Mouse (Mus musculus): ENCODE results near the gene Lingo2. TPM values are rescaled to one million over a fixed set of nuclear protein-coding genes. Genes with fewer than 3 reads are reported as not detected.

The Lingo2 gene
- polyA plus RNA-seq (2015; fragmentation: Nextera tagmentation; extraction: Ambion mirVana) = 0.05 TPM in 1 of 2 replicates, not detected in the other

GRCm38 (mm10) chr4:36951150-36951954 is at the start of gene Lingo2:
Lingo2 (minus strand) TSS chr4:36951747.
- DNase-seq (ENCODE audit: low spot score) (no peak), ATAC-seq (no peak)
- under 1% methylated on average over 45 of the region's 61 CpGs for WGBS
- Histone ChIP-seq H3K4me3 (ENCODE audit: low read depth, low read length) (peak within 1 kb of the TSS; percentile 28; the same call in 1 of the 2 replicates), H3K9ac (replicated peaks; ENCODE audit: low read depth) (no peak within 1 kb of the TSS), H3K36me3 (ENCODE audit: insufficient read depth, low read length) (no peaks in the 10 kb centered on the region), H3K4me1 (ENCODE audit: insufficient read depth, low read depth, low read length) (no peaks in the 10 kb centered on the region), H3K27ac (ENCODE audit: low read length) (no peak within 1 kb of the TSS), H3K9me3 (ENCODE audit: low read length) (no peaks in the 10 kb centered on the region), H3K27me3 (replicated peaks; ENCODE audit: insufficient read depth, low read length) (peaks cover 34% of the 10 kb centered on the region), H3K4me2 (replicated peaks; ENCODE audit: low read depth, low read length) (peak within 1 kb of the TSS; percentile 51)
- TF ChIP-seq CTCF (IDR thresholded peaks at IDR 0.05) (no peak), EP300 (IDR thresholded peaks at IDR 0.05) (no peak)

GRCm38 (mm10) chr4:36973358-36973757 is 21.8 kb upstream of the Lingo2 start:
- ATAC-seq (no peak), DNase-seq (ENCODE audit: low spot score) (no peak)
- Histone ChIP-seq H3K4me2 (replicated peaks; ENCODE audit: low read depth, low read length) (no peak overlapping the region), H3K36me3 (ENCODE audit: insufficient read depth, low read length) (no peaks in the 10 kb centered on the region), H3K4me1 (ENCODE audit: insufficient read depth, low read depth, low read length) (no peaks in the 10 kb centered on the region), H3K27ac (ENCODE audit: low read length) (no peak overlapping the region), H3K9me3 (ENCODE audit: low read length) (no peaks in the 10 kb centered on the region), H3K27me3 (replicated peaks; ENCODE audit: insufficient read depth, low read length) (no peaks in the 10 kb centered on the region), H3K4me3 (ENCODE audit: low read depth, low read length) (no peak overlapping the region), H3K9ac (replicated peaks; ENCODE audit: low read depth) (no peak overlapping the region)
- 75% methylated on average over 4 of the region's 4 CpGs for WGBS
- TF ChIP-seq CTCF (IDR thresholded peaks at IDR 0.05) (no peak), EP300 (IDR thresholded peaks at IDR 0.05) (no peak)

- no peak for TF ChIP-seq CTCF (IDR thresholded peaks at IDR 0.05)
- Histone ChIP-seq H3K27ac (ENCODE audit: low read length) (no peak overlapping the region), H3K9me3 (ENCODE audit: low read length) (no peaks in the 10 kb centered on the region), H3K4me2 (replicated peaks; ENCODE audit: low read depth, low read length) (no peak overlapping the region; the same call in 1 of the 2 replicates), H3K9ac (replicated peaks; ENCODE audit: low read depth) (no peak overlapping the region), H3K4me1 (ENCODE audit: insufficient read depth, low read depth, low read length) (no peaks in the 10 kb centered on the region), H3K27me3 (replicated peaks; ENCODE audit: insufficient read depth, low read length) (peaks cover 34% of the 10 kb centered on the region), H3K36me3 (ENCODE audit: insufficient read depth, low read length) (no peaks in the 10 kb centered on the region), H3K4me3 (ENCODE audit: low read depth, low read length) (peak overlapping the region; percentile 28; the same call in 1 of the 2 replicates)
- ATAC-seq (no peak), DNase-seq (ENCODE audit: low spot score) (no peak)
- whole genome bisulfite sequencing = 6% methylated on average over 20 of the region's 20 CpGs
Observed at GRCm38 (mm10) chr4:36952431-36953429, 1.2 kb upstream of the Lingo2 start.

GRCm38 (mm10) chr4:36951955-36952215 is 338 bp upstream of the Lingo2 start:
- Histone ChIP-seq H3K4me2 (replicated peaks; ENCODE audit: low read depth, low read length) (peak overlapping the region; percentile 51), H3K36me3 (ENCODE audit: insufficient read depth, low read length) (no peaks in the 10 kb centered on the region), H3K4me3 (ENCODE audit: low read depth, low read length) (peak overlapping the region; percentile 28; the same call in 1 of the 2 replicates), H3K27me3 (replicated peaks; ENCODE audit: insufficient read depth, low read length) (peaks cover 34% of the 10 kb centered on the region), H3K4me1 (ENCODE audit: insufficient read depth, low read depth, low read length) (no peaks in the 10 kb centered on the region), H3K9ac (replicated peaks; ENCODE audit: low read depth) (no peak overlapping the region), H3K27ac (ENCODE audit: low read length) (no peak overlapping the region), H3K9me3 (ENCODE audit: low read length) (no peaks in the 10 kb centered on the region)
- 0% methylated on average over 7 of the region's 7 CpGs for WGBS
- TF ChIP-seq EP300 (IDR thresholded peaks at IDR 0.05) (no peak), CTCF (IDR thresholded peaks at IDR 0.05) (no peak)
- DNase-seq (ENCODE audit: low spot score) (no peak), ATAC-seq (no peak)

GRCm38 (mm10) chr4:36950790-36951149 is 777 bp downstream of the Lingo2 start:
- peak overlapping the region; percentile 25; the same call in 1 of the 2 replicates for H3K4me3 ChIP-seq (ENCODE audit: low read depth, low read length)
- WGBS = 3% methylated on average over 11 of the region's 11 CpGs
- no peak for TF ChIP-seq CTCF (IDR thresholded peaks at IDR 0.05)
- no peak for TF ChIP-seq EP300 (IDR thresholded peaks at IDR 0.05)
- DNase-seq (ENCODE audit: low spot score) (no peak), ATAC-seq (no peak)
- no peaks in the 10 kb centered on the region for H3K9me3 ChIP-seq (ENCODE audit: low read length)
- peaks cover 34% of the 10 kb centered on the region for H3K27me3 ChIP-seq (replicated peaks; ENCODE audit: insufficient read depth, low read length)
- peak overlapping the region; percentile 44 for H3K4me2 ChIP-seq (replicated peaks; ENCODE audit: low read depth, low read length)
- no peak overlapping the region for H3K9ac ChIP-seq (replicated peaks; ENCODE audit: low read depth)
- no peaks in the 10 kb centered on the region for H3K4me1 ChIP-seq (ENCODE audit: insufficient read depth, low read depth, low read length)
- no peaks in the 10 kb centered on the region for H3K36me3 ChIP-seq (ENCODE audit: insufficient read depth, low read length)
- H3K27ac ChIP-seq (ENCODE audit: low read length) = no peak overlapping the region
